Mouse (Mus musculus): ENCODE measurements around the gene Cabp1. TPM values are rescaled to one million over a fixed set of nuclear protein-coding genes. Genes with fewer than 3 reads are reported as not detected.
"Not testable (repeated sequence)": the region's sequence is repeated elsewhere in the genome, so short reads cannot be mapped to it uniquely, and the experiment has no call there.

Cabp1 gene
- total RNA-seq, 4 experiments from 2014 or later, result 228 to 252 (median 243) TPM

GRCm38 (mm10) chr5:115177866-115178265 is 16.3 kb downstream of the Cabp1 start:
- DNase-seq (ENCODE audit: low spot score in 2 of 2), result no peak

GRCm38 (mm10) chr5:115174554-115174953 is 19.6 kb downstream of the Cabp1 start:
- DNase-seq (ENCODE audit: low spot score in 2 of 2), result no peak

DNA sequence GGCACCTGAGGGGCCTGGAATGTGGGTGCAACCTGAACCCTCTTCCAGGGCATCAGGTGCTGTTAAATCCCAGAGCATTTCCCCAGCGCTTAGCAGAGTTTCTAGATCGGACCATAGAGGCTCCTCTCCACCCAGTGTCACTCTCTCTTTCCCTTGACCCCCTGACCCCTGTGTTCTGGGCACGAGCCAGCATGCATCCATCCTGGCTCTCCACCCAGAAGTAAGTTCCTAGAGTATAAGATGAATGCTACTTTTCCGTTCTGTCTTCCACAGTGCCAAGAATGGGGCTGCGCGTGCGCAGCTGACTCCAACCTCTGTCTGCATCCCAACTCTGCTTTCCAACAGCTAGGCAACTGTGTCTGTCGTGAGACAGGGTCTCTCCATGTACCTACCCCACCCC is 24.0 kb downstream of the Cabp1 start:
- no peak for DNase-seq (ENCODE audit: low spot score in 2 of 2)

- DNase-seq (ENCODE audit: low spot score in 2 of 2), result no peak
Measured at GRCm38 (mm10) chr5:115168641-115169415, 25.4 kb downstream of the Cabp1 start.

DNA sequence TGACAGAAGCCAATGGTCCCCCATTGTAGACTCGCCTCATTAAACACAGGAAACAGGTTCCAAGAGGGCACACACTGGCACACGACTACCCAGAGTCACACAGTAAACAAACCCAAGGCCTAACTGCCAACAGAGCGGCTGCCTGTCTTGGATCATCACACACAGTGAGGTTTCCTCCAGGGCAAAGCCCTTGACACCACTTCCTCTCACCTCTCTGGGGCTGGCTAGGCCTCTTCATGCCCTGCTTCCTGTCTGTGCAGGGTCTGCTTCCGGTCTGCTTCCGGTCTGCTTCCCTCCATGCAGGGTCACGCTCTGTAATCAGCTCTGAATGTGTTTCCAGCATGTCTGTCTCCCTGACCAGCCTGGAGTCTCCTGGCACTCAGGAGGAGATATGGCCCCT is 26.8 kb downstream of the Cabp1 start:
- no peak for DNase-seq (ENCODE audit: low spot score in 2 of 2)

GRCm38 (mm10) chr5:115166815-115167194 is 27.4 kb downstream of the Cabp1 start:
- DNase-seq (ENCODE audit: low spot score in 2 of 2), result no peak

GRCm38 (mm10) chr5:115165895-115166814 is 28.0 kb downstream of the Cabp1 start:
- no peak for DNase-seq (ENCODE audit: low spot score in 2 of 2)

DNA sequence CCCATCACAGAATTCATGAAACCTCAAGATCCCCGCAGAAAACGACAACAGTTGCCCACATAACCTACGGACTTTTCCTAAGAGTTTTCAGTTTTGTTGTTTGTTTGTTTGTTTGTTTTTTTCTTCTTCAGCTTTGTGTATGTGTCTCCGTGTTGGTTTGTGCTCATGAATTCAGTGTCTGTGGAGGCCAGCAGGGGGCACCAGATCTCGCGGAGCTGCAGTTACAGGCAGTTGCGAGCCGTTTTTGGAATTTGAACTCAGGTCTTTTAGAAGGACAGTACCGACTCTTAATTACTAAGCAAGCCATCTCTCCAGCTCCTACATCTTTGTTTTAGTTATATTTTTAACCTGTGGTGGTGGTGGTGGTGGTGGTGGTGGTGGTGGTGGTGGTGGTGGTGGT is 28.8 kb downstream of the Cabp1 start:
- no peak for DNase-seq (ENCODE audit: low spot score in 2 of 2)

- DNase-seq (ENCODE audit: low spot score in 2 of 2), result not testable (repeated sequence)
Measured at GRCm38 (mm10) chr5:115164446-115164845, 29.7 kb downstream of the Cabp1 start.

DNA sequence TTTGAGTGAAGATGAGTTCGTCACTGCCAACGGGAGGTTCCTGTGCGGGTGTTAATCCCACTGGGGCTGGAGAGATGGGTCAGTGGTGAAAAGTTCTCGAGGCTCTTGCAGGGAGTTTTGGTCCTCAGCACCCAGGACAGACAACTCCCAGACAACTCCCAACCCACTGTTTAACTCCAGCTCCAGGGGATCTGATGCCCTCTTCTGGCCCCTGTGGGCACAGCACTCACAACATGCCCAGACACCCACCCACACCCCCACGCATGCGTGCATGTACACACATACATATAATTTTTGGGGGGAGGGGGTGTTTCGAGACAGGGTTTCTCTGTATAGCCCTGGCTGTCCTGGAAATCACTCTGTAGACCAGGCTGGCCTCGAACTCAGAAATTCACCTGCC is 30.6 kb downstream of the Cabp1 start:
- DNase-seq (ENCODE audit: low spot score in 2 of 2), result peak in 1 of 2 experiments; percentile 48

- DNase-seq (ENCODE audit: low spot score in 2 of 2), result not testable (repeated sequence)
Measured at GRCm38 (mm10) chr5:115161940-115162279, 32.3 kb downstream of the Cabp1 start.

GRCm38 (mm10) chr5:115161064-115161939 is 32.9 kb downstream of the Cabp1 start:
- DNase-seq (ENCODE audit: low spot score in 2 of 2), result no peak

DNA sequence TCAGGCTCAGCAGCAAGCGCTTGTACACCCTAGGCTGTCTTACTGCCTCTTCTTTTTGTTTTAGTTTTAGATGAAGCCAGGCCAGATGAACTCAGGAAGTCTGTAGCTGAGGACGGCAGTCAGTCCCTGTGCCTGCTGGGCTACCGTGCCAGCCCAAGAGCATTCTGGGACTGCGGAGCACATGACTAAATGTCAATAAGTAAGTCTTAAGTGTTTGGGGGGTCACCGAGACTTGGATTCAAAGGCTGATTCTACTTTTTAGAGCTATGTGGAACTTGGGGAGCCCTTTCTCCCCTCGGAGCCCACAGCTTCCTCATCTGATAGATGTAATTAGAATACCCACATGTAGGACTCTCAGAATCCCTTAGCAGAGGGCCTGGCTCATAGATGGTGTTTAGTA is 33.5 kb downstream of the Cabp1 start:
- DNase-seq (ENCODE audit: low spot score in 2 of 2), result no peak

GRCm38 (mm10) chr5:115159165-115159564 is 35.0 kb downstream of the Cabp1 start:
- no peak for DNase-seq (ENCODE audit: low spot score in 2 of 2)

- DNase-seq (ENCODE audit: low spot score in 2 of 2), result peak; percentile 97 to 98
Measured at GRCm38 (mm10) chr5:115158040-115158983, 35.9 kb downstream of the Cabp1 start, which contains the start of gene Mlec. Gene Mlec (minus strand): TSS chr5:115158179.

DNA sequence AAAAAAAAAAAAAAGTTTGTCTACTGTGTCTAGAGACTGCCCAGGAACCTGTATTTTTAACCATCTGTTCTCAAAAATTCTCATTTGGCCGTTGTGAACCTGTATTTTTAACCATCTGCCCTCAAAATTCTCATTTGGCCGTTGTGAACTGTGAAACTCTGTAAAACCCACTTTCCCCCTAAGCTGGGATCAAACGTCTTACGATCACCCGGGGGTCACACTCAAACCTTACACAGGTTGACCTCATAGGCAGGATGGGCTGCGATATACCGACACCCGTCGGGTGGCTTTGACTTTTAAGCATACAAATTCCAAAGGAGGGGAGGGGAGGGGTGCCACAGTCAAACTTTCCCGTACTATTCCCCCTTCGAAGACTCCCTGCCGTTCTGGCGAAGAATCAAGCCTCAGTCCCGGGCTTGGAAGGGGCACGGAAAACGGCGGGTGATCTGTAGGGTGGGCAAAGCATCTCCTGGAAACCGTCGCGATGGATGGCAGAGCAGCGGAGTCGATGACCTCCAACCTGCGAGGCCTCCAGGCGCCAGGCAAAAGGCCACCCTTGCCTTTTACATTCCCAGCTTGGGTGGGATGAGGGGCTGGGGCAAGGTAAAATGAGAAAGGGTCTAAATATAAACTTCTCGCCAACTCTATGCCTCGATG is 37.1 kb downstream of the Cabp1 start:
- no peak for DNase-seq (ENCODE audit: low spot score in 2 of 2)

DNA sequence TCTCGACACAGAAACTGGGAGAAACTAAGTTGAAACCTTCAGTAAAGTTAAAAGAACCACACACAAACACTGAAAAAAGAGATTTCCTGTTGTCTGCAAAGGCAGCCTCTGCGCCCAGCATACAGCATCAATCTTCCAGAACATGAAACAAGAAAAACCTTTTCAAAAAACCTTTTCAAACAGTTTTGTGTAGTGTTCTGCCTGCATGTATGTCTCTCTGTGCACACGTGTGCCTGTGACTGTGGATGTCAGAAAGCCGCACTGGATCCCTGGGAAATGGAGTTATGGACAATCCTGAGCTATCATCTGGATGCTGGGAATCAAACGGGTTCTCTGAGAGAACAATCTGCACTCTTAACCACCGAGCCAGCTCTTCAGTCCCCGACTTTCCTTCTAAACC is 37.8 kb downstream of the Cabp1 start:
- no peak for DNase-seq (ENCODE audit: low spot score in 2 of 2)

DNA sequence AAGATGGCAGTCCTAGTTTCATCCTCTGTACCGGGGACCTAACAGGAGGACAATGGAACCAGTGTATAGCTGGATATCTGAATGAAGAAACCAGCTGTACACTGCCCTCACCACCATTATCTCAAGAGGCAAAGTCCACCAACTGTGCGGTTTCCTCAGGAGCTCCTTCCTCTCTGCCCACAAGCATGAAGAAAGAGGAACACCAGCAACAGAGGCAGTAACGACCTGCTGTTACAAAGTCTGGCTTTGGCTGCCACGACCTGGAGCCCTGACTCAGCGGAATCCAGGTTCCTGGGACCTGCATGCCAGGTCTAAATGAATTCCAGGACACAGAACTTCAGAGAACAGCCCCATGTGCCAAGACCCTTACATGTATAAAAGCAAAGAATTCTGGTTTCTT is 38.4 kb downstream of the Cabp1 start:
- no peak for DNase-seq (ENCODE audit: low spot score in 2 of 2)

GRCm38 (mm10) chr5:115155156-115155631 is 39.0 kb downstream of the Cabp1 start:
- DNase-seq (ENCODE audit: low spot score in 2 of 2), result no peak

Data from left cerebral cortex, adult 8-10 months (tissue).